Mouse (Mus musculus): Measurements from ENCODE around the gene Gsn.

DNA sequence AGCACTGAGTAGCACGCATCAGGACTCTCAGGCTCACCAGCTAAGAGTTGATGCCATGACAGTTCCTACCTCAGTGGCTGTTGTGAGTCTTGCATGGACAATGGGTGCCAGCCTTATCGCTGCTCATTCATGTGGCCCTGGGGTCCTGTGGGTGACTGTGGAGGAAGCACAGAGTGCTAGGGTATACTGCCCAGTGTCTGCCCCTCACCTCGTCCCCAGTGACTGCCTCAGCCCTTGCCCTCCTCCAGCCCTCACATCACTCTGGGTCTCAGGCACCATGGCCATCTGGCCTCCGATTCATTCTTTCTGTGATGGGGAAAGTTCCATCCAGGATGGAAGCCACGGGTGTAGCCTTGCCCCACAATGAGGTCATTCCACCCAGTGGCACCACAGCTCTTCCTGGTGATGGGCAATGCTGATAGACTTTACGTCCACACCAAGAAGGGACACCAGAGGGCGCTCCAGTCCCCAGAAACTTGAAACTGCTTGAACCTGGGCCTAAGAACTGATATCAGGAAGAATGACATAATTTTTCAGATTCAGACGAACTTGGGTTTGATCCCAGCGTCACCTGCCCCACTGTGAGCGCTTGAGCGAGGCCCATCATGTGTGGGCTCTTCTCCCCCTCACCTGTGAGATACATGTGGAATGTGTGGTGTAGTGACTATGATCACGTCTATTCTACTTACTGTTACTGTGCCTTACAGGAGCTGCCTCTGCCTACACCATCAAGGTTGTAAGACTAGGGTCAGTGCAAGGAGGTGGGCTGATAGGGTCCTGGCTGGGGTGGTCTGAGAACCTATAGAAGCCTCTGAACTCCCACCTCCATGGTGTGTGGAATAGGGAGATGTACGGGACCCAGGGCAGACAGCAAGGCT, 32.8 kb downstream of the Gsn start:
- TF ChIP-seq CTCF (IDR thresholded peaks at IDR 0.05; ENCODE audit: low read depth, low read length), result peak; percentile 74
- TF ChIP-seq POLR2A (IDR thresholded peaks at IDR 0.05; ENCODE audit: extremely low read depth, insufficient read depth, low read length), result no peak
